Mouse (Mus musculus) E14TG2a.4 (cell line): Measurements from ENCODE around the gene Stx1b.
A peak's percentile ranks its signal among the peaks of the same experiment; 100 is the strongest.
"Not testable (repeated sequence)": the region's sequence is repeated elsewhere in the genome, so short reads cannot be mapped to it uniquely, and the experiment has no call there.

Source experiments
- H3K27me3 ChIP-seq: 2 replicates; pipeline ENCODE4 v1.6.1; 2014; ENCODE audit warnings: low read length, control low read depth; ENCODE audit not compliant: insufficient read depth
- H3K36me3 ChIP-seq: 2 replicates; pipeline ENCODE4 v1.6.1; 2014; ENCODE audit warnings: low read length, control low read depth; ENCODE audit not compliant: insufficient read depth
- H3K4me1 ChIP-seq: replicated peaks from 2 replicates; pipeline ENCODE4 v1.6.1; 2014; ENCODE audit warnings: low read depth, low read length, control low read depth
- H3K4me3 ChIP-seq: replicated peaks from 2 replicates; pipeline ENCODE4 v1.5.1; 2014; ENCODE audit warnings: mild to moderate bottlenecking, low read length
- H3K9me3 ChIP-seq: 2 replicates; pipeline ENCODE4 v1.6.1; 2014; ENCODE audit warnings: low read length, control low read depth
- CTCF ChIP-seq: conservative IDR thresholded peaks from 2 replicates; pipeline ENCODE4 v1.5.1; 2014; ENCODE audit warnings: low read length
- NANOG ChIP-seq: IDR thresholded peaks from 2 replicates; pipeline ENCODE4 v1.6.1; 2014; ENCODE audit warnings: borderline replicate concordance, low read length, mixed read lengths
- POU5F1 ChIP-seq: IDR thresholded peaks from 2 replicates; pipeline ENCODE4 v1.6.1; 2014; ENCODE audit warnings: low read length, borderline replicate concordance

Gene Stx1b

DNA sequence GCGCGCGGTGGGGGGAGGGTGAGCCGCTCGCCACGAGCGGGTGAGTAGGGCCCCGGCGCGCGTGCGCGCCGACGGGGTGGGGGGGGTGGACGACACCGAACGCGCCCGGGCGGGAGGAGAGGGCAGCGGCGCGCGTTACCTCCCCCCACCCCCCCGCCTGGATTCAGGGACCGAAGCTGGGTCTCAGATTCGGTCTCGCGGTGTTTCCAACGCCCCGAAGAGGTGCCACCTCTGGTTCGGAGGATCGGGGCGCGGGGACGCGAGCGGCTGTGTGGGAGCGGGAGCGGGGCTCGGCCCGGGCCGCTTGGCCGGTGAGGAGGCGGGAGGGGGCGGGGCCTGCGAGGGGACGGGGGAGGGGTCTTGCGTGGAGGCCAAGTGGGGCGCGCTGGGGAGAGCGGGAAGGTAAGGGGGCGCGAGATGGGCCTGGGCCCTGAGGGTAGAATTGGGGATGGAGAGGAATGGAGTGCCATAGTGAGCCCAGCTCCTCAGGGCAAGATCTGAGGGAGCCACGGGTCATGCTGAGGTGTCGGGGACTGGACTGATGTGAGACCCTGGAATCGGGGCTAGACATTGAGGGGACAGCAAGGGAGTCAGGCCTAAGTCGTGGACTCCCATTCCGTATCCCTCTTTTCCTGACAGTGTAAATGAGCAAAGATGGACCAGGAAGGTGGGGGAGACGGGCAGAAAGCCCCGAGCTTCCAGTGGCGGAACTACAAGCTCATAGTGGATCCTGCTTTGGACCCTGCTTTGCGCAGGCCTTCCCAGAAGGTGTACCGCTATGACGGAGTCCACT, 46.7 kb downstream of the Stx1b start:
- no peaks in the 10 kb centered on the region for H3K27me3 ChIP-seq
- H3K9me3 ChIP-seq = no peaks in the 10 kb centered on the region
- H3K36me3 ChIP-seq = peaks cover 70% of the 10 kb centered on the region
- H3K4me1 ChIP-seq = peaks cover 46% of the 10 kb centered on the region
- TF ChIP-seq CTCF (no peak), NANOG (no peak), POU5F1 (no peak)
- peak overlapping the region; percentile 89 for H3K4me3 ChIP-seq

GRCm38 (mm10) chr7:127776878-127777473, 47.4 kb downstream of the Stx1b start:
- peak overlapping the region; percentile 89 for H3K4me3 ChIP-seq
- TF ChIP-seq CTCF (no peak), NANOG (no peak)
- peaks cover 63% of the 10 kb centered on the region for H3K36me3 ChIP-seq

DNA sequence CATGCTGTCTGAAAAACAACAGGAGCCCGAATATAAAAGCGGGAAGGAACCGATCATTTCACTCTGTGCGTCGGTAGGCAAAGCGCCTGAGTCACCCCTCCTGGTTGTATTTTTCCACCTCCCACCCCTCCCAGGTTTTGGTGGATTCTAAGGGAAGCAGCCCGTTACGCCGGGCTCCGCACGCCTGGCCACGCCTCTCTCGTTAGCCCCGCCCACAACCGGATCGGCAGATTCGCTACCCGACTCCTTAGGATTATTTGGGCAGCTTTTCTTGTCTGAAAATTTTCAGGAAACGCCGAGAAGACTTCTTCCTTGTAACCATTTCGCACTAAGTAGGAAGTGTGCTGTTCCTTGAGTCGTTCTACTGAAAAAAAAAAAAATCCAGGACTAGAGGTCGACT, 47.9 kb downstream of the Stx1b start, which contains the start of gene Setd1a:
TSS of gene Setd1a (plus strand) at position 245 of the 400 bp plus-strand sequence.
- Histone ChIP-seq H3K27me3 (no peaks in the 10 kb centered on the region), H3K4me1 (peaks cover 59% of the 10 kb centered on the region), H3K9me3 (no peaks in the 10 kb centered on the region), H3K36me3 (peaks cover 58% of the 10 kb centered on the region), H3K4me3 (peak within 1 kb of the TSS; percentile 89)
- TF ChIP-seq CTCF (no peak), POU5F1 (no peak), NANOG (no peak)

More at GRCm38 (mm10) chr7:127776878-127777473, 47.4 kb downstream of the Stx1b start:
- peaks cover 53% of the 10 kb centered on the region for H3K4me1 ChIP-seq
- no peaks in the 10 kb centered on the region for H3K9me3 ChIP-seq
- no peaks in the 10 kb centered on the region for H3K27me3 ChIP-seq

GRCm38 (mm10) chr7:127775837-127776236, 48.5 kb downstream of the Stx1b start:
- not testable (repeated sequence) for H3K9me3 ChIP-seq

GRCm38 (mm10) chr7:127773664-127774384, 50.5 kb downstream of the Stx1b start:
- TF ChIP-seq NANOG (no peak), CTCF (peak; percentile 75), POU5F1 (no peak)
- Histone ChIP-seq H3K4me3 (no peak overlapping the region), H3K36me3 (peaks cover 32% of the 10 kb centered on the region), H3K4me1 (peaks cover 69% of the 10 kb centered on the region), H3K27me3 (no peaks in the 10 kb centered on the region), H3K9me3 (no peaks in the 10 kb centered on the region)

More at GRCm38 (mm10) chr7:127775837-127776236, 48.5 kb downstream of the Stx1b start:
- not testable (repeated sequence) for H3K27me3 ChIP-seq
- Histone ChIP-seq H3K4me3 (peak overlapping the region; percentile 89), H3K36me3 (peaks cover 52% of the 10 kb centered on the region), H3K4me1 (peaks cover 65% of the 10 kb centered on the region)

- TF ChIP-seq CTCF (no peak), NANOG (no peak), POU5F1 (no peak)
These were observed 51.8 kb downstream of the Stx1b start for GRCm38 (mm10) chr7:127772557-127772956.

DNA sequence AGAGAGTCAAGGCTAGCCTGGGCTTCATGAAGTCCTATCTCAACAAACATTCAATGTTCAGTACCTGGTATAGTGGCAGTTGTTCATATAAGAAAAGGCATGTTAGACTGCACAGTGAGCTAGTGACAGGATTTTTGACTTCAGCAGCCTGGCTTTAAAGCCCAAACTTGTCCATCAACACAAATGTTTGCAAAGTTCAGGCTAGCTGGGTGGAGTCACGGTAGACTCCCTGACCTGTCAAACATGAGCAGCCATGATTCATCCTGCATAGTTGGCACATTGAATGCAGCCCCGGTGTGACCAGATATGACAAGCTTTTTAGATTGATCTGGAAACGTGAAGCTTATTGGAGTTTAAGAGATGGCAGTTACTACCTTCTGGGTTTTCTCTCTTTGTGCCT, 52.3 kb downstream of the Stx1b start:
- H3K27me3 ChIP-seq = no peaks in the 10 kb centered on the region
- TF ChIP-seq NANOG = no peak
- H3K4me1 ChIP-seq = peaks cover 75% of the 10 kb centered on the region
- H3K36me3 ChIP-seq = peaks cover 36% of the 10 kb centered on the region
- H3K9me3 ChIP-seq = no peaks in the 10 kb centered on the region
- no peak overlapping the region for H3K4me3 ChIP-seq

More at GRCm38 (mm10) chr7:127772557-127772956, 51.8 kb downstream of the Stx1b start:
- H3K9me3 ChIP-seq = no peaks in the 10 kb centered on the region
- H3K4me1 ChIP-seq = peaks cover 70% of the 10 kb centered on the region
- no peak overlapping the region for H3K4me3 ChIP-seq
- H3K27me3 ChIP-seq = no peaks in the 10 kb centered on the region
- H3K36me3 ChIP-seq = peaks cover 31% of the 10 kb centered on the region

DNA sequence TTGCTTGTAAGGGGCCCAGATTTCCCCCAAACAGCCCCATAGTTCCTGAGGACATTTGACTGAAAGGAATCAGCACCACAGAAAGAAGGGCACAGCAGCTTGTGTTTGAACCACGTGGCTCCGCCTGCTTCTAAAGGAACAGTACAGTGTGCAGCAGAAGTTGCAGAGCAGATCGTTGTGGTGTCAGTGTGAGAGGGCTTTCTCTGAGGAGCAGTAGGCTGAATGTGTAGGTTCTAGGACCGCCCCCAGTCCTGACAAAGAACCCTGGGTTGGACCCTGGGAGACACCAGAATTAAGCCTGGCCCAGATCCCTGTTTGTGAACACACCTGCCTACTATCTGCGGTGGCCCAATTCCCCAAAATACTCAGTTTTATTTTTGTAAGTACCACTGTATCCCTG, 53.1 kb downstream of the Stx1b start:
- TF ChIP-seq CTCF = no peak
- no peak for TF ChIP-seq NANOG
- TF ChIP-seq POU5F1 = no peak
- Histone ChIP-seq H3K4me3 (peak overlapping the region; percentile 87), H3K4me1 (peaks cover 82% of the 10 kb centered on the region), H3K27me3 (no peaks in the 10 kb centered on the region), H3K36me3 (peaks cover 44% of the 10 kb centered on the region), H3K9me3 (no peaks in the 10 kb centered on the region)
